Mouse (Mus musculus) liver, embryonic 16.5 days (tissue): ENCODE data around the gene Tmem88. TPM values are rescaled to one million over a fixed set of nuclear protein-coding genes. Genes with fewer than 3 reads are reported as not detected.

ENCODE experiments used
- ATAC-seq: fragments of 200-750 bp; cut with Nextera tagmentation; 2 replicates; pipeline ENCODE4 v1.8.0; 2017; ENCODE audit warnings: low read depth, mild to moderate bottlenecking, moderate number of reproducible peaks, moderate library complexity
- H3K27ac ChIP-seq: fragments of 300-500 bp; sonication (generic); 2 replicates; pipeline ENCODE4 v1.5.1; 2014; ENCODE audit warnings: mild to moderate bottlenecking, low read length
- H3K27me3 ChIP-seq: fragments of 300-500 bp; sonication (generic); 2 replicates; pipeline ENCODE4 v1.6.1; 2014; ENCODE audit warnings: low read depth, low read length, mixed read lengths; ENCODE audit not compliant: control insufficient read depth, insufficient read depth
- H3K36me3 ChIP-seq: fragments of 300-500 bp; sonication (generic); 2 replicates; pipeline ENCODE4 v1.6.1; 2014; ENCODE audit warnings: mild to moderate bottlenecking; ENCODE audit not compliant: control insufficient read depth, insufficient read depth
- H3K4me1 ChIP-seq: fragments of 300-500 bp; sonication (generic); 2 replicates; pipeline ENCODE4 v1.6.1; 2014; ENCODE audit warnings: low read depth, low read length, mixed read lengths; ENCODE audit not compliant: control insufficient read depth
- H3K4me2 ChIP-seq: fragments of 300-500 bp; sonication (generic); 2 replicates; pipeline ENCODE4 v1.6.1; 2014; ENCODE audit warnings: low read depth, low read length, mixed read lengths
- H3K4me3 ChIP-seq: fragments of 300-500 bp; sonication (generic); 2 replicates; pipeline ENCODE4 v1.5.1; 2014; ENCODE audit warnings: low read depth, mild to moderate bottlenecking, low read length
- H3K9ac ChIP-seq: fragments of 300-500 bp; sonication (generic); 2 replicates; pipeline ENCODE4 v1.6.1; 2014; ENCODE audit warnings: low read depth, low read length
- H3K9me3 ChIP-seq: fragments of 300-500 bp; sonication (generic); replicated peaks from 2 replicates; pipeline ENCODE4 v1.6.1; 2016; ENCODE audit warnings: low read length; ENCODE audit not compliant: control insufficient read depth
- WGBS: fragments of 180-500 bp; shearing (Covaris S2); extraction: QIAGEN DNeasy Blood & Tissue Kit; methylation state at CpG from one replicate; pipeline ENCODE4 v1.1.7; 2014; ENCODE audit not compliant: insufficient replicate concordance; 5-methylcytosine and 5-hydroxymethylcytosine counted together
- polyA plus RNA-seq: library from polyadenylated mRNA; unstranded; fragments of >200 nt; fragmentation: Nextera tagmentation; extraction: Ambion mirVana; gene quantifications from 2 replicates; pipeline ENCODE4 v1.2.1, GENCODE M21; 2015

The Tmem88 gene
- polyA plus RNA-seq, 1 experiment from 2014 or later = 7.8 TPM

- Histone ChIP-seq H3K4me1 (peaks cover 12% of the 10 kb centered on the region), H3K9ac (no peak overlapping the region), H3K27ac (no peak overlapping the region), H3K36me3 (no peaks in the 10 kb centered on the region), H3K4me2 (no peak overlapping the region), H3K27me3 (peaks cover 3% of the 10 kb centered on the region; the same call in 1 of the 2 replicates), H3K4me3 (no peak overlapping the region), H3K9me3 (no peaks in the 10 kb centered on the region)
- WGBS = 21% methylated on average over 4 of the region's 4 CpGs
- no peak for ATAC-seq
These were observed 30.7 kb upstream of the Tmem88 start for GRCm38 (mm10) chr11:69428751-69429150.

GRCm38 (mm10) chr11:69426246-69426645, 28.2 kb upstream of the Tmem88 start:
- Histone ChIP-seq H3K27ac (no peak overlapping the region), H3K9ac (no peak overlapping the region), H3K4me3 (no peak overlapping the region), H3K27me3 (peaks cover 13% of the 10 kb centered on the region), H3K4me1 (peaks cover 12% of the 10 kb centered on the region), H3K4me2 (no peak overlapping the region), H3K36me3 (no peaks in the 10 kb centered on the region), H3K9me3 (no peaks in the 10 kb centered on the region)
- no peak for ATAC-seq
- WGBS = 31% methylated on average over 2 of the region's 2 CpGs

DNA sequence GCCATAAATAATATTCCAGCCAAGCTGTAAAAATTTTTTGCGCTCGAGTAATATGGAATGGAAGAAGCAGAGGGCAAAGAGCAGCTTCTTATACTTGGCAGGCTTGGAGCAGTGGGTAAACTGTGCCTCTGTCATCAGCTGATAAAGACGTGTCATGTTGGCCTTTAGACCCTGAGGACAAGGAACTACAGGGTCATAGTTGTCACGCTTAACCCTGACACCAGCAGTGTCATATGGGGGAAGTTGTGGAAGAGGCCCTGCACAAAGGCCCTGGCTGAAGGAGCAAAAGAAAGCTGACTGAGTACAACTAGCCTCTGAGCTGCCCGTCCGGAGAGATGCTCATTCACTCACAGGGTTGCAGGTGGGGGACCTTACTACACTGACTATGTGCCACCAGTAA, 25.9 kb upstream of the Tmem88 start:
- 29% methylated on average over 6 of the region's 6 CpGs for WGBS
- no peak overlapping the region for H3K4me2 ChIP-seq
- no peak for ATAC-seq
- no peaks in the 10 kb centered on the region for H3K9me3 ChIP-seq
- peaks cover 33% of the 10 kb centered on the region for H3K4me1 ChIP-seq
- peaks cover 26% of the 10 kb centered on the region for H3K27me3 ChIP-seq
- no peak overlapping the region for H3K27ac ChIP-seq
- no peak overlapping the region for H3K9ac ChIP-seq
- H3K4me3 ChIP-seq = no peak overlapping the region
- H3K36me3 ChIP-seq = no peaks in the 10 kb centered on the region

- Histone ChIP-seq H3K4me1 (peaks cover 40% of the 10 kb centered on the region), H3K36me3 (no peaks in the 10 kb centered on the region), H3K4me2 (no peak overlapping the region), H3K9ac (no peak overlapping the region), H3K27ac (no peak overlapping the region), H3K4me3 (no peak overlapping the region), H3K27me3 (peaks cover 36% of the 10 kb centered on the region), H3K9me3 (no peaks in the 10 kb centered on the region)
- ATAC-seq = no peak
- WGBS = 67% methylated on average over 10 of the region's 10 CpGs
These were observed 24.8 kb upstream of the Tmem88 start for GRCm38 (mm10) chr11:69422842-69423241.

DNA sequence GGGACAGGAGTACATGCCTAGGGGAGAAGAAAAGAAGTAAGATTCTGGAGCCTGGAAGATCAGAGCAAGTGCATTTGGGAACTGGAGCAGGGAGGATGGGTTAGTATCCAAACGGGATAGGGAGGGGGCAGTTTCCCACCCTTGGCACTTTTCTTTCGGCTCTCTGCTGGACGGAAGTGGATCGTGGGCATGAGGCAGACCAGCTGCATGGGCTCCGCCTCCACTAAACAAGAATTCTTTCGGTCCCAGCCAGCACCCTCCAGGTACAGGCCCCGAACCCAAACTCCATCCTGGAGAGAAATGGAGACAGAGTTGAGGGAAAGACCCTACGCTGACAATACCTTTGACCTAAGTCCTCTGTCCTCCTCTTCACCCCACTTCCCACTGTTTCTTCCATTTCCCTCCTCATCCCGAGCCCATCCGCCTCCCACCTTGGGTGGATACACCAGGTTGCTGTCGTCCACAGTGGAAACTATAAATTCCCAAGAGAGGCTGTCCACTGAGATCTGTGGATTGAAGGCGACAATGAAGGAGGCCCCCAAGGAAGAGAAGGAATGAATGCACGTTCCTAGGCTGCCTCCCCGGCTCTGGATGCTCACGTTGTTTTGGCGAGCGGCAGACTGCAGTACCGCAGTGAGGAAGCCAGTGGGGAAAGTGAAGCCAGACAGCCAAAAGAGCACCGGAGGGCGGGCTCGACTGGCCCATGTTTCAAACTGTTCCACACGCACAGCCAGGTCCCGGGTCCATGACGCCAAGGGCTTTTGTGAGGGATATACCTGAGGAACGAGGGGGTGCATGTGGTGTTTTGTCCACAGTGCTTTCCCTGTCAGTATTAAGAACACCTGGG, 23.3 kb upstream of the Tmem88 start:
- no peak overlapping the region for H3K4me3 ChIP-seq
- 27% methylated on average over 25 of the region's 25 CpGs for WGBS
- no peak overlapping the region for H3K27ac ChIP-seq
- H3K9me3 ChIP-seq = no peaks in the 10 kb centered on the region
- ATAC-seq = no peak
- H3K36me3 ChIP-seq = no peaks in the 10 kb centered on the region
- peaks cover 50% of the 10 kb centered on the region for H3K27me3 ChIP-seq
- H3K9ac ChIP-seq = no peak overlapping the region
- H3K4me1 ChIP-seq = peaks cover 51% of the 10 kb centered on the region
- H3K4me2 ChIP-seq = no peak overlapping the region

GRCm38 (mm10) chr11:69420554-69421000, 22.5 kb upstream of the Tmem88 start:
- no peak for ATAC-seq
- Histone ChIP-seq H3K4me2 (peak overlapping the region; percentile 89), H3K36me3 (no peaks in the 10 kb centered on the region), H3K27ac (no peak overlapping the region), H3K4me1 (peaks cover 46% of the 10 kb centered on the region), H3K4me3 (peak overlapping the region; percentile 58), H3K9ac (no peak overlapping the region), H3K27me3 (peaks cover 52% of the 10 kb centered on the region), H3K9me3 (no peaks in the 10 kb centered on the region)
- WGBS = 18% methylated on average over 10 of the region's 10 CpGs

DNA sequence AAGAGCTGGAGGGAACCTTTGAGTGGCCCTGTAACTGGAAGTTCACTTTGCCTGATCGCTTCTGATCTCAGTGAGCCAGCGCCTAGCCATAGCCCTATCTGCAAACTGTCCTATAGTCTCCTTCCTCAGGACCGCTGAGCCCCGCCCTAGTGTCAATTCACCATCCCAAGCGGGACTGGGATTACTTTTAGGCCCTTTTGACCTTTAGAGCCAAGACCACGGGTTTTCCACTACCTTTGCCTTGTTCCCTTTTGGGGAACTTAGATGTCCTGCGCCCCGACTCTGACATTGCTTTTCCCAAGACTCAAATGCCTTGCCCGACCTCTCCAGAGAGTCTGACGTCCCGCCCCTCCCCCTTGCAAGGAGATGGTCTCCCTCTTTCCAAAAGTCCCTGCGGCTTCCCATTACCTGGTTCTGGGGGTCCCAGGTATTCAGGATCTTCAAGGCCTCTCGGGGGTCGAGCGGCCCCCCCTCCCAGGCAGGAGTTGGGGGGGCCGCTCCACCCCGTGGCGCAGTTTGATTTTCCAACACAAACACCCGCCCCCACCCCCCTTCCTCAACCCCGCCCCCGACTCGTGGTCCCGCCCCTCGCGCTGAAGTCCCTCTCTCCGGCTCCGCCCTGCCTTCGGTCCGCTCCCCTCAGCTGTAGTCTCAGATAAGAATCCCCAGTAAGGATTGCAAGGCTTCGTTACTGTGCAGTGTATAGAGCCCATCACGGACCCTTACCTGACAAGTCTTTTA, 21.9 kb upstream of the Tmem88 start:
- H3K27me3 ChIP-seq = peaks cover 56% of the 10 kb centered on the region
- 1% methylated on average over 29 of the region's 31 CpGs for WGBS
- no peaks in the 10 kb centered on the region for H3K9me3 ChIP-seq
- H3K4me2 ChIP-seq = peak overlapping the region; percentile 89
- peak overlapping the region; percentile 58; the same call in 1 of the 2 replicates for H3K27ac ChIP-seq
- ATAC-seq = peak; percentile 30
- peaks cover 46% of the 10 kb centered on the region for H3K4me1 ChIP-seq
- H3K9ac ChIP-seq = peak overlapping the region; percentile 25
- H3K4me3 ChIP-seq = peak overlapping the region; percentile 58
- no peaks in the 10 kb centered on the region for H3K36me3 ChIP-seq

DNA sequence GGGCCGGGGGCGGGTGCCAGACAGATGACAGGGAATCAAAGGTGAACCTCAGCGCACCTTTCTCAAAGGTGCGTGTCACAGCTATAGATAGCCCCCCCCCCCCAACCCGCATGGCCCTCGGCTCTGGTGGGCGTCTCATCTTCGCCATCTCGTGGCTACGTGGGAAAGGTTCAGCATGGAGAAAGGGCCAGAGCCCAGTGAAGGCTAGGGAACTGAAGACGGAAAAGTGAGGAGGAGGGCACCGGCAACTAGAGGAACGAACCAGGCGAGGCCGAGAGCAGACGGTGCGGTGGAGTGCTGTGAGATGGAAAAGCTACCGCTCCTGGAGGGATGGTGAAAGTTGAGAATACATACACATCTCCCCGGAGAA, 21.4 kb upstream of the Tmem88 start:
- H3K4me3 ChIP-seq = peak overlapping the region; percentile 58
- WGBS = under 1% methylated on average over 19 of the region's 19 CpGs
- ATAC-seq = no peak
- peak overlapping the region; percentile 58; the same call in 1 of the 2 replicates for H3K27ac ChIP-seq
- H3K9ac ChIP-seq = peak overlapping the region; percentile 25
- peaks cover 47% of the 10 kb centered on the region for H3K4me1 ChIP-seq
- H3K4me2 ChIP-seq = peak overlapping the region; percentile 89
- no peaks in the 10 kb centered on the region for H3K36me3 ChIP-seq
- H3K27me3 ChIP-seq = peaks cover 56% of the 10 kb centered on the region
- no peaks in the 10 kb centered on the region for H3K9me3 ChIP-seq
